Mouse (Mus musculus) kidney, adult 2 months (tissue): Measurements from ENCODE around the gene Pcp4l1. TPM values are rescaled to one million over a fixed set of nuclear protein-coding genes. Genes with fewer than 3 reads are reported as not detected.
A peak's percentile ranks its signal among the peaks of the same experiment; 100 is the strongest.
"Not testable (repeated sequence)": the region's sequence is repeated elsewhere in the genome, so short reads cannot be mapped to it uniquely, and the experiment has no call there.

ENCODE experiments used
- DNase-seq: peaks from one replicate; pipeline ENCODE4 v3.0.0; 2021
- H3K27ac ChIP-seq: fragments of 200-500 bp; 2 replicates; pipeline ENCODE4 v1.5.1; 2012; ENCODE audit warnings: low read depth, low read length, control low read depth, inconsistent platforms; ENCODE audit not compliant: insufficient read depth
- H3K27me3 ChIP-seq: fragments of 200-500 bp; replicated peaks from 2 replicates; pipeline ENCODE4 v1.6.1; 2012; ENCODE audit warnings: mild to moderate bottlenecking, moderate library complexity, low read length, inconsistent platforms; ENCODE audit not compliant: control insufficient read depth, insufficient read depth
- H3K36me3 ChIP-seq: fragments of 200-500 bp; 2 replicates; pipeline ENCODE4 v1.6.1; 2012; ENCODE audit warnings: mild to moderate bottlenecking, moderate library complexity, low read length, inconsistent platforms; ENCODE audit not compliant: control insufficient read depth, insufficient read depth
- H3K4me1 ChIP-seq: fragments of 200-500 bp; 2 replicates; pipeline ENCODE4 v1.6.1; 2011; ENCODE audit warnings: low read length; ENCODE audit not compliant: control insufficient read depth, insufficient read depth
- H3K4me3 ChIP-seq: fragments of 200-500 bp; 2 replicates; pipeline ENCODE4 v1.5.1; 2011; ENCODE audit warnings: mild to moderate bottlenecking, low read depth, low read length, control low read depth; ENCODE audit not compliant: insufficient read depth
- CTCF ChIP-seq: fragments of 200-500 bp; conservative IDR thresholded peaks from 2 replicates; pipeline ENCODE4 v1.5.1; 2011; ENCODE audit warnings: low read depth, mild to moderate bottlenecking, control low read depth, low read length, moderate library complexity, mixed read lengths; ENCODE audit not compliant: insufficient read depth, insufficient read length
- POLR2A ChIP-seq: fragments of 200-500 bp; IDR thresholded peaks from one replicate; pipeline ENCODE4 v1.6.1; 2011; ENCODE audit warnings: low read depth, low read length, control low read depth
- WGBS: fragments of 180-500 bp; shearing (Covaris S2); methylation state at CpG from one replicate; pipeline ENCODE4 v1.1.7; 2018; 5-methylcytosine and 5-hydroxymethylcytosine counted together
- polyA plus RNA-seq: library from polyadenylated mRNA; depleted of rRNA; stranded (reverse); fragments of >200 nt; gene quantifications from 2 replicates; pipeline ENCODE4 v1.2.3, GENCODE M21; 2012

Pcp4l1 gene
- polyA plus RNA-seq, 1 experiment: 11.2 TPM

GRCm38 (mm10) chr1:171157965-171158364, 38.1 kb downstream of the Pcp4l1 start:
- Histone ChIP-seq H3K4me3 (no peak overlapping the region), H3K27me3 (no peaks in the 10 kb centered on the region), H3K27ac (no peak overlapping the region), H3K36me3 (no peaks in the 10 kb centered on the region), H3K4me1 (no peaks in the 10 kb centered on the region)
- DNase-seq: no peak
- TF ChIP-seq CTCF: no peak
- no peak for TF ChIP-seq POLR2A

- no peak overlapping the region for H3K27ac ChIP-seq
- no peaks in the 10 kb centered on the region for H3K4me1 ChIP-seq
- H3K36me3 ChIP-seq: no peaks in the 10 kb centered on the region
- WGBS: 75% methylated on average over 3 of the region's 3 CpGs
- no peaks in the 10 kb centered on the region for H3K27me3 ChIP-seq
- no peak for DNase-seq
- no peak for TF ChIP-seq POLR2A
- TF ChIP-seq CTCF: no peak
- no peak overlapping the region for H3K4me3 ChIP-seq
Observed at GRCm38 (mm10) chr1:171156644-171157043, 39.4 kb downstream of the Pcp4l1 start.

- TF ChIP-seq CTCF (no peak), POLR2A (no peak)
- 51% methylated on average over 4 of the region's 4 CpGs for WGBS
- DNase-seq: peak; percentile 63
- Histone ChIP-seq H3K27ac (no peak overlapping the region), H3K4me3 (no peak overlapping the region), H3K27me3 (no peaks in the 10 kb centered on the region), H3K36me3 (no peaks in the 10 kb centered on the region), H3K4me1 (peaks cover 3% of the 10 kb centered on the region)
Observed at GRCm38 (mm10) chr1:171151966-171152365, 44.1 kb downstream of the Pcp4l1 start.

GRCm38 (mm10) chr1:171150838-171151391, 45.2 kb downstream of the Pcp4l1 start:
- H3K4me3 ChIP-seq: peak overlapping the region; percentile 53
- H3K27me3 ChIP-seq: no peaks in the 10 kb centered on the region
- no peak for TF ChIP-seq POLR2A
- no peak for TF ChIP-seq CTCF
- no peaks in the 10 kb centered on the region for H3K36me3 ChIP-seq
- no peak for DNase-seq
- peaks cover 3% of the 10 kb centered on the region for H3K4me1 ChIP-seq
- H3K27ac ChIP-seq: peak overlapping the region; percentile 53; the same call in 1 of the 2 replicates
- WGBS: 10% methylated on average over 18 of the region's 18 CpGs

- peak; percentile 98 for DNase-seq
- Histone ChIP-seq H3K4me3 (peak within 1 kb of the TSS; percentile 100), H3K4me1 (peaks cover 3% of the 10 kb centered on the region), H3K36me3 (no peaks in the 10 kb centered on the region), H3K27ac (peak within 1 kb of the TSS; percentile 100), H3K27me3 (no peaks in the 10 kb centered on the region)
- TF ChIP-seq POLR2A (peak; percentile 92), CTCF (no peak)
- WGBS: under 1% methylated on average over 34 of the region's 34 CpGs
Observed at GRCm38 (mm10) chr1:171149974-171150760, 45.9 kb downstream of the Pcp4l1 start, which contains the start of the genes Sdhc and Mpz. Gene Sdhc, minus strand, starts transcription at chr1:171150603. Gene Mpz, plus strand, starts transcription at chr1:171150711.

GRCm38 (mm10) chr1:171142981-171143380, 53.1 kb downstream of the Pcp4l1 start:
- not testable (repeated sequence) for H3K27me3 ChIP-seq, H3K27ac ChIP-seq, H3K4me3 ChIP-seq, H3K36me3 ChIP-seq, H3K4me1 ChIP-seq
- DNase-seq: peak; percentile 92
- 42% methylated on average over 11 of the region's 11 CpGs for WGBS

GRCm38 (mm10) chr1:171137486-171138155, 58.4 kb downstream of the Pcp4l1 start:
- not testable (repeated sequence) for H3K27me3 ChIP-seq, H3K4me3 ChIP-seq, DNase-seq, H3K27ac ChIP-seq, H3K4me1 ChIP-seq
- peaks cover 14% of the 10 kb centered on the region for H3K36me3 ChIP-seq
- 91% methylated on average over 8 of the region's 8 CpGs for WGBS
